Mouse (Mus musculus) left cerebral cortex, postnatal 10 days (tissue): ENCODE results near the gene Gm21996. TPM values are rescaled to one million over a fixed set of nuclear protein-coding genes. Genes with fewer than 3 reads are reported as not detected.
"Not testable (repeated sequence)": the region's sequence is repeated elsewhere in the genome, so short reads cannot be mapped to it uniquely, and the experiment has no call there.

Experiments used
- DNase-seq, 2 experiments: peaks; one replicate each; pipeline ENCODE4 v3.0.0; 2021 to 2022; ENCODE audit warnings: low spot score in 2 of 2, mixed read lengths in 1 of 2; ENCODE audit errors: extremely low spot score in 1 of 2
- intact Hi-C: fragments of 180-260 bp; cut with DNase I; formaldehyde crosslinking; loops from one replicate; pipeline ENCODE4 v1.15.1; 2025
- total RNA-seq, 2 experiments: library from RNA; stranded (reverse); gene quantifications; 2 replicates each; pipeline ENCODE4 v1.2.3; 2021

Gm21996 gene
- total RNA-seq: not detected

DNA sequence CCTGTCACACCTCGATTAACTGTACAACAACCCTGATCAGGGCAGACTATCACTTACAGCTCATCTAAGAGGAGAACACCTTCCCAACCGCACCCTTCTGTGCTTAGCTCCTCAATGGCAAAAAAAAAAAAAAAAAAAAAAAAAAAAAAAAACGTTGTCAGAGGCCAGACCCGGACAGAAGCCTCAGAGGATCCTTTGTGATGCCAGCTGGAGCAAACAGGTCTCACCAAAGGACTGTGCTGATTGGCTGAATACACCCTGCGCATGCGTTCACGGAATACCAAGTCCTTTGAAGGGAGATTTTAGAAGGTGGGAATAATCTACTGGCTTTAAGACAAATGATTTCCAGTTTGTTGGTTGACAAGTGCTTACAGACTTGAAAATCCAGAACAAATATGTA lies at the start of gene Gm21996:
Gene Gm21996 (minus strand): TSS at position 101 of the 400 bp plus-strand sequence.
- DNase-seq, intact Hi-C loops: not testable (repeated sequence)
